Mouse (Mus musculus) testis, postnatal 10 days (tissue): ENCODE measurements at regions not wholly inside any gene's neighbourhood (a gene's known extent, or its start where the extent isn't known, plus 50 kb on each side); places are given as distances from the start of the nearest gene placed in this dataset.

Experiments used
- DNase-seq: peaks from one replicate; pipeline ENCODE4 v3.0.0; 2021; ENCODE audit warnings: low spot score

- no peak for DNase-seq
Observed at GRCm38 (mm10) chr7:72742376-72742775, 436.0 kb upstream of the Mctp2 start.

DNA sequence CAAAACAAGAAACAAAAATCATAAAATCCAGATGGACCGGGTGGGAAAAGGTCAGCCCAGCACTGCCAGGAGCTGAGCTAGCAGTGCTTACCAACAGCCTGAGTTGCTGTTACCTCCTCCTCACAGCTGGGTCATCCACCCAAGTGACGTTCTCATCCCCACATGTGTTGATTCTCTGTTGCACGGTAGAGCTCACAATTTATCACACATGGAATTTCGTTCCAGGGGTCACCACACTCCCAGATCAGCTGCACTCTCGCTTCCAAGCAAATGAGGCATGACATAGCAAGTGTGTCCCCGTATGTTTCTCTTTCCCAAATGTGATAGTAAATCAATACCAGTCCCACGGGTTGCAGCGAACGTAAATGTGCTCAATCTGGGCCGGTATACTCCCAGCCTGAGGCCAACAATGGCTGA is 445.1 kb upstream of the Mctp2 start:
- no peak for DNase-seq

DNA sequence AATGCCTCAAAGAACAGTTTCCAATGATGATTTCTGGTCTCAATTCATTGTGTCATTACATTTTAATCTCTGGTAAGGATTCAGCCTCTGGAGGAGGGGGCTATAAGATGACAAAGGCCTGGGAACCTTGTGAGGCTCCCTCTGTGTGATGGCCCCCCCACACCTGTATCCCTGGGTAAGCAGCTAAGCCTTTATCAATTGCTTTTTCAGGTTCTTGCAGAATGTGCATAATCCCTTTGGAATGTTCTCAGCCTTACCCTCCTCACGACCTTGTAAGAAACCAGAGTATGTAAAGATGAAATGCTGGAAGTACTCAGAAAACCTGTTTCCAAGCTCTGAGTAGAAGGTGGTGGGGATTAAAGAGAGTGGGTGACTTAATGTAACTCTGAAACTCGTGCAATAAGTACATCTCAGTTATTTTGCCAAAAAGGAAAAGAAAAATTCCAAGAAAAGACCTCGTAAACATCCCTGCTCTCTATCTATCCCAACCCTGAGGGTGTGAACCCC is 446.7 kb upstream of the Mctp2 start:
- no peak for DNase-seq

DNA sequence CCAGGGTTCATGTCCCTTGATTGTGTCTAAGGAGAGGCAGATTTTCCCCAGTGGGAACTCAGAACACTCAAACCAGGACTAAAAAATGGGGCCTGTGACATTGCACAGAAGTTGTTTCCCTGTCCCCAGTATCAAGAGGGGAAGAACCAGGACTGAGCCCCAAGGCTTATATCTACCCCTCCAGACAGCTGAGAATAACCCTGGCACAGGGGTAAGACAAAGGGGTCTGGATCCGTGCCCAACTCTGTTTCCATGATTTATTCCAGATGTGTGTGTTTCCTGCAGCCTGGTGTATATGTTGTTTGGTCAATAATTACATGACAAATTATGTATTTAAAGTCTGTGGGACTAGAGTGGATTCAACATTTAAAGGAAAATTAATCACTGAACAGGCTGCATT is 456.3 kb upstream of the Mctp2 start:
- DNase-seq = no peak

DNA sequence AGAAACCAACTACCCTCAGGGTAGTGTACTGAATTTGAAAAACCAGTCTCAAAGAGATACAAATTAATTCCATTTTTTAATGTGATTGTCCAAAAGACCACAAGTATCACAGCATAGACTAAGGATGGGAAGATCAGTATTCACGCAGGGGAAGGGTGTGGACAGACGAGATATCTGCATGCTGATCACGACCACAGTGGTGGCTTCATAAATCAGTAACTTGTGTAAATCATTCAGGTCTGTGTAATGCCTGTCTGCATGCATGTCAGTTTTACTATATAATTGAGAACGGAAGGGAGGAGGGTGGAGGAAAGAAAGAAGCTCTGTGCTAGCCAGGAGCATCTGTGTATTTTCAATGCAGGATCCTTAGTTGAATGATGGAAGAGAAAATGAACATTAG is 462.3 kb upstream of the Mctp2 start:
- DNase-seq = no peak

DNA sequence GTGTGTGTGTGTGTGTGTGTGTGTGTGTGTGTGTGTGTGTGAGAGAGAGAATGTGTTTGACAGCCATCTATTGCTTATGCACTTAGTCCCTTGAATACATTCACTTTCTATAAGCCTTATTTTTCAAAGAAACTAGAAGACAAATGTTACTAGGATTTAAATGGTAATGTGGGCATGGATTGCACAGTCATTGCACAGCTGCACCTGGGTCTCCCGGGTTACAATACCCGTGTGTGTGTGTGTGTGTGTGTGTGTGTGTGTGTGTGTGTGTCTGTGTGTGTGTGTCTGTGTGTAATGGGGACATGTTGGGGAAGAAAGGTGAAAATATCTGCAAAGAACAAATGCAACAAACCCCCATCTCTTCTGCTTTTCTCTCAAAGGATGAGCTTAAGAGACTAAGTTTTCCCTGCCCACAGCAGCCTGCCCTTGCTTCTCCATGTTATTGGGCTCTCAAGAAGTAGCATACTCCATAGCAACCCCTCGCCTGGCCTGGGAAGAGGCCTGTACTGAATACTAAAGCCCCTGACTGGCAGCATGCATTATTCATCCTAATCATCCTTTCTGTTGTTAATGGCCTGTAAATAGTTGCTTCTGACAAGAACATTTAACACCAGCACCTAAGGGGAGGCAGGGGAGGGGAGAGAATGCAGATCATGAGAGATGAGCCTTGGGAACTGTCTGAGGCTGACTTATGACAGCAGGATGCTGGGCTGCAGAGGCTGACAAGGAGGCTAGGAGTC is 467.8 kb upstream of the Mctp2 start:
- DNase-seq = no peak

DNA sequence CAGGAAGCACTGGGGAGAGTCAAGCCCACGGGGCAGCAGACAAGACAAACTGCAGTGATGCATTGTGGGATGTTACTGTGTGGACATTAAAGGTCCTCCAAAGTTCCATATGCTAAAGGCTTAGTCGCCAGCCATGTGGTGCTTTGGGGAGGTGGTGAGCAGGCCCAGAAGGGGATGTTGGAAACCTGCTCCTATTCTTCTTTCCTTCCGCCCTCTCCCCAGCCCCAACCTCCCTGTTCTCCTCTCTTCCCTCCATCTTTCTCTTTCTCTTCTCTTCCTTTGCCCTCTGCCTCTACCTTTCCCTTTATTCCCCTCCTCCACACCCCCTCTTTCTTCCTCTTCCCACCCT is 468.3 kb upstream of the Mctp2 start:
- no peak for DNase-seq

DNA sequence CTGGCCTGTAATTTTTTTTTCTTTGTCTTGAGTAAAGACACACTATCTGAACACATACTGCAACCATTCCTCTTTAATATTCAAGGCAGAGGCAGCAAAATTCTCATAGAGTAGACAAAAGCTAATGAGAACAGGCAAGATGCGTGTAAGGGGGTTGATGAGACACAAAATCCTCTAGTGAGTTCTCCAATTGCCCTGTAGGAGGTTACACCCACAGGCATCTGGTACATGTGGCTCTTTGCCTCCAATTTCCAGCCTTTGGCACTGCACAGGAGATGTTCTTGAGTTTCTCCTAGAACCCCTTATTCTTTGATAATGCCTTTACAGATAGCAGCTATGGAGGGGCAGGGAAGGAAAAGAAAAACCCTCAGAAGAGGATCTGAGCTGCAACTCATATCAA is 480.9 kb upstream of the Mctp2 start:
- DNase-seq = no peak

- DNase-seq = no peak
Observed at GRCm38 (mm10) chr7:72788261-72788660, 481.9 kb upstream of the Mctp2 start.

DNA sequence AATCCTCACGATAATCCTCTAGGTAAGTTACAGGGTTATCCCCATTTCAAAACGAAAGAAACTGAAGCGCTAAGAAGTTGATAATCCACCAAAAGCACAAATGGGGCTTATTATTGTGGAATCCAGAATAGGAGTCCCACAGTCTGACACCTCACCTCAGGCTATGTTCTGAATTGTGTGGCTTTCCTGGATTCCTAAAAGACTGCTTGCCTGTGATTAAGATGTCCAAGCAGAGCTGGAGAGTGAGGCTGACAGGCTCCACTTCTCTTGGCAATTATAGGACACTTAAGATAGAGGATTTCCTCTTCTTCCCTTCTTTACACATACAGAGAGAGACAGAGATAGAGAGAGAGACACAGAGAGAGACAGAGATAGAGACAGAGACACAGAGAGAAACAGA is 515.7 kb upstream of the Mctp2 start:
- DNase-seq = no peak

DNA sequence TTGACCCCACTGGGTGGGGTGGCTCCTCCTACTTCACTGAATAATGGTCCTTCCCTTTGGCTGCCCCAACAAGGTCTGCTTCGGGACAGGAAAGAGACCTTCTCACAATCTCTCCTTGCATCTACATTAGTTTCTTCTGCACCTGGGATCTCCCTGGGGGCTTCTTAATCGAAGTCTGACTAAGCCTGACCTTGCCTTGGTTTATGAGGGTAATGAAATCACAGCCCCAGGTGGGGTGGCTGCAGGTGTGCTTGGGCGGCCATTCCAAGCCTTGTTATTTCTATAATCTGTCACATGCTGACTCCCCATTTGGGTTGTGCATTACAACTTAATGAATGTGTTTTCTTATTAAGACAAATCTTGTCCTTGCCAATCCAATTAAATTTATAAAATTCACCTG is 520.2 kb upstream of the Mctp2 start:
- DNase-seq = no peak

GRCm38 (mm10) chr7:72835423-72835822 is 529.0 kb upstream of the Mctp2 start:
- no peak for DNase-seq

- no peak for DNase-seq
Observed at GRCm38 (mm10) chr7:72836026-72836425, 529.6 kb upstream of the Mctp2 start.

- DNase-seq = no peak
Observed at GRCm38 (mm10) chr7:72836457-72836985, 530.1 kb upstream of the Mctp2 start.

GRCm38 (mm10) chr7:72837992-72838655 is 531.7 kb upstream of the Mctp2 start:
- DNase-seq = no peak

GRCm38 (mm10) chr7:72851346-72851745 is 524.0 kb upstream of the Rgma start:
- DNase-seq = no peak

- DNase-seq = no peak
Observed at GRCm38 (mm10) chr7:72854501-72855002, 520.8 kb upstream of the Rgma start.

DNA sequence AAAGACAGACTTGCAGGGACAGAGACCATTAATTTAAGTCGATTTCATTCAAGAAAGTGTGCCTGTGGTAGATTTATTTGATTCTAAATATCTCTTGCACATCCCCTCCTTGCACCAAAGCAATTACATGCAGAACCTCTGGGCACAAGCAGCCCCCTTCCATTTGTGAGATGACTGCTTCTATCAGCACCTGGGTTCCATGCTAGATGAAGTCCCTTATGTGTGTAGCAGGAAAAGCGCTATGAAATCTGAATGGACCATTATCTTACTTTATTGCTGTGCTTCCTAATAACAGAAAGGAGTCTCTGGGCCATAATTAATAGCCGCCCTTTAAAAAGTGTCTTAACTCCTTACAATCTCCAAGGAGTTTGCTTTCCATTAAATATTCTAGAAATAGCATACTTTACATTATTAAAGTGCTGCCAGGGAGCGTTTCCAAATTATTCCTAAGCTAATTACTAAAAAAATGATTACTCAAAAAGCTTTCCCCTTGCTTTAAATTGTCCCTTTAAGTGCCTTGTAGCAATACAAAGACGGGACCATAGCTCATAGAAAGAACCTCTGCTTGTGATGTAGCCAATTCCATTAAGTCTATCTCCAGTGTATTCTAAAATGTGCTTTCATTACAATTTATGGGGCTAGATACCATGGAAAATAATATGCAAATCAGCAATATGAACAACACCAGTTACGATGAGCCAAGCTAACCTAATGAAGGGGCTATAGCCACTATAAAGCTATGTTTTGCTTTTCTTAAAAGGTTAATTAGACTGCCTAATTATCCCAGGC is 508.1 kb upstream of the Rgma start:
- no peak for DNase-seq

DNA sequence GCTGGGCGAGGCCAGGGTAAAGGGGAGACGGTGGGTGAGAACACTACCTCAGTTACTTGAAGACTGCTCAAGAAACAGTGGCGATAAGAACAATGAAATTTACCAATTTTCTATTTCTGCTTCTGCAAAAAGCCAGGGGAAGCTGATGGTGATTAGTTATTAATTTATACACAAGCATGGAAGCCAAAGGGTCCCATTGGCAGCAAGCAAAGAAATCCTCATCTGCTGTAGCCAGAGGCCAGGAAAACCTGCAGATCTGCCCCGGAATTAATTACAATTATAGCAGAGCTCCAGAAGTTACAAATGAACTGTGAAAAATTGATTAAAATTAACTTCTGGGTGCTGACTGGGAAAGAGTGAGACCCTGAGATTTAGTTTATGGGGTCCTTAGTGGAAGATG is 506.2 kb upstream of the Rgma start:
- DNase-seq = no peak

- DNase-seq = no peak
Observed at GRCm38 (mm10) chr7:72900816-72901215, 474.5 kb upstream of the Rgma start.

GRCm38 (mm10) chr7:72905891-72906290 is 469.4 kb upstream of the Rgma start:
- no peak for DNase-seq

GRCm38 (mm10) chr7:72906536-72906935 is 468.8 kb upstream of the Rgma start:
- no peak for DNase-seq
